Mouse (Mus musculus): Measurements from ENCODE around the gene Fxyd3. TPM values are rescaled to one million over a fixed set of nuclear protein-coding genes. Genes with fewer than 3 reads are reported as not detected.

Fxyd3 gene
- polyA plus RNA-seq, 1 experiment from 2014 or later = 8.0 TPM

DNA sequence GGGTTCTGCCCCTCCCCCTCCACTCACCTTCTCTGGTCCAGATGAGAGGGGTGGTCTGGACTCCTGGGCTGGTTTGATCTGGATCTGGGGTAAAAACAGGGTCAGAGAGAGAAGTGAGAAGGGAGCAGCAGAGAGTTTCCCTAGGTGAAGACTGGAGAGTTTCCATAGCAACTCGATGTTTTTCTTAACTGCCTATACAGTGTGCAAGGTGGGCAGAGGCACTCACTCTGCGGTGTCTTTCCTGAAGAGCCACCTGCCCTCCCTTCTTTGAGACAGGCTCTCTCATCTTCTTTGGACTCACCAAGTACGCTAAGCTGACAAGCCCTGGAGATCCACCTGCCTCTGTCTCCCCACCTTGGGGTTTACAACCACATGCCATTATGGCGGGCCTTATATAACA lies 37.5 kb downstream of the Fxyd3 start:
- H3K4me2 ChIP-seq (ENCODE audit: low read depth, low read length) = no peak overlapping the region
- H3K27me3 ChIP-seq (ENCODE audit: control insufficient read depth, insufficient read depth, low read length) = peaks cover 13% of the 10 kb centered on the region
- ATAC-seq (replicated peaks; ENCODE audit: extremely low read depth, insufficient read depth, low FRiP score) = no peak
- WGBS = 81% methylated on average over 4 of the region's 4 CpGs
- no peaks in the 10 kb centered on the region for H3K36me3 ChIP-seq (ENCODE audit: control insufficient read depth, insufficient read depth)
- H3K27ac ChIP-seq (ENCODE audit: low read length) = no peak overlapping the region
- no peaks in the 10 kb centered on the region for H3K9me3 ChIP-seq (replicated peaks; ENCODE audit: control insufficient read depth, low read length)
- no peak overlapping the region for H3K4me3 ChIP-seq (ENCODE audit: low read length)
- no peak overlapping the region for H3K9ac ChIP-seq (ENCODE audit: low read length)
- H3K4me1 ChIP-seq (ENCODE audit: control insufficient read depth, insufficient read depth, low read length) = peaks cover 11% of the 10 kb centered on the region

DNA sequence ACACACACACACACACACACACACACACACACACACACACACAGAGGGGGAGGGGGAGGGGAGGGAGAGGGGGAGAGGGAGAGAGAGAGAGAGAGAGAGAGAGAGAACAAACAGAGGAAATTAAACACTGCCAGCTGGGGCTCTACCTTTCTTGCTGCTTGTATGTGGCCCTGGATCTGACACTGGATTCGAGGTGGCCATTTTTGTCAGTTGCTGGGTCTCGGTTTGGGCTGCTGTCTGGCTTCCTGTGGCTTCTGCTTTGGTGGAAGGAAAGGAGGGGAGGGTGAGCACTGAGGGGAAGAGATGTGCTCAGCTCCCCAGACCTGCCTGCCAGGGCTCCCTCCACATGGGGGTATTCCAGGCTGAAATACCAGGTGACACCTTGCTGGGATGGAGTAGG lies 38.8 kb downstream of the Fxyd3 start:
- Histone ChIP-seq H3K4me1 (ENCODE audit: control insufficient read depth, insufficient read depth, low read length) (peaks cover 11% of the 10 kb centered on the region), H3K9me3 (replicated peaks; ENCODE audit: control insufficient read depth, low read length) (no peaks in the 10 kb centered on the region), H3K36me3 (ENCODE audit: control insufficient read depth, insufficient read depth) (no peaks in the 10 kb centered on the region), H3K9ac (ENCODE audit: low read length) (no peak overlapping the region), H3K4me3 (ENCODE audit: low read length) (no peak overlapping the region), H3K27ac (ENCODE audit: low read length) (no peak overlapping the region), H3K4me2 (ENCODE audit: low read depth, low read length) (no peak overlapping the region), H3K27me3 (ENCODE audit: control insufficient read depth, insufficient read depth, low read length) (peaks cover 9% of the 10 kb centered on the region)
- WGBS = 62% methylated on average over 2 of the region's 2 CpGs
- ATAC-seq (replicated peaks; ENCODE audit: extremely low read depth, insufficient read depth, low FRiP score) = no peak

DNA sequence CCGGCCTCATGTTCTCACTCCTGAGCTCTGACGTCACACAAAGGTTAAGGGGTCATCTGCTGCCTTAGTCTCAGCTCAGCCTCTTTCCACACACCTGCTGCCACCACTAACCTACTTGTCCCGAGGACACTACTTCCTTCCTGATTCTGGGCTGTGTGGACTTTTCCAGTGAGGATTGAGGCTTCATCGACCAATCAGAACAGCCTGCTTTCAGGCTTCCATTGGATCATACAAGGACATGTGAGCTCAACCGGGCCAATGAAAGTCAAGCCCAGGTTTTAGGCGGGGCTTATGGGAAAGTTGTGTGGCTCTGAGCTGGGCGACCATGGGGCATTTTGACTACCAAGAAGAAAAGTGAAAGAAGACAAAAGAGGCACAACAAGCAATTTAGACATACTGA lies 39.6 kb downstream of the Fxyd3 start:
- Histone ChIP-seq H3K9me3 (replicated peaks; ENCODE audit: control insufficient read depth, low read length) (no peaks in the 10 kb centered on the region), H3K4me2 (ENCODE audit: low read depth, low read length) (no peak overlapping the region), H3K27ac (ENCODE audit: low read length) (no peak overlapping the region), H3K27me3 (ENCODE audit: control insufficient read depth, insufficient read depth, low read length) (peaks cover 6% of the 10 kb centered on the region; the same call in 1 of the 2 replicates), H3K9ac (ENCODE audit: low read length) (no peak overlapping the region), H3K4me3 (ENCODE audit: low read length) (no peak overlapping the region), H3K36me3 (ENCODE audit: control insufficient read depth, insufficient read depth) (no peaks in the 10 kb centered on the region), H3K4me1 (ENCODE audit: control insufficient read depth, insufficient read depth, low read length) (peaks cover 5% of the 10 kb centered on the region)
- ATAC-seq (replicated peaks; ENCODE audit: extremely low read depth, insufficient read depth, low FRiP score) = no peak
- WGBS = 75% methylated on average over 7 of the region's 7 CpGs

DNA sequence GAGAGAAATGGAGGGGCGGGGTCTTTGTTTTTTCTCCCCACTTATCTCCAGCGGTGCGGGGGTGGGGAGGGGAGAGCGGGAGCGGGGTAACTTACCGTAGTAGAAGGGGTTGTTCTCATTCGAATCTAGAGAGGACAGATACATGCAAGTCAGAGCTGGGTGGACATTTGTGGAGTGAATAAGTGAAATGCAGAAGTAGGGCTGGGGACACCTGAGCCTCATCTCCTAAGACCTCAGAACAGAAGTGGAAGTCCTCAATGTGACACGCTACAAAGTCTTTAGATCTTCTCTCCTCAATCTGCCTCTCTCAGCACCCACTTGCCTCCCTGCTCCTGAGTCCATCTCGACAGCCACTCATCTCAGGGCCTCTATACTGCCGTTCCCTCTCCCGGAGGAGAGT lies 41.2 kb downstream of the Fxyd3 start:
- 67% methylated on average over 11 of the region's 11 CpGs for WGBS
- H3K9ac ChIP-seq (ENCODE audit: low read length) = no peak overlapping the region
- H3K27ac ChIP-seq (ENCODE audit: low read length) = no peak overlapping the region
- no peaks in the 10 kb centered on the region for H3K36me3 ChIP-seq (ENCODE audit: control insufficient read depth, insufficient read depth)
- H3K4me2 ChIP-seq (ENCODE audit: low read depth, low read length) = no peak overlapping the region
- no peaks in the 10 kb centered on the region; the same call in 1 of the 2 replicates for H3K4me1 ChIP-seq (ENCODE audit: control insufficient read depth, insufficient read depth, low read length)
- no peaks in the 10 kb centered on the region for H3K27me3 ChIP-seq (ENCODE audit: control insufficient read depth, insufficient read depth, low read length)
- H3K9me3 ChIP-seq (replicated peaks; ENCODE audit: control insufficient read depth, low read length) = no peaks in the 10 kb centered on the region
- no peak for ATAC-seq (replicated peaks; ENCODE audit: extremely low read depth, insufficient read depth, low FRiP score)
- H3K4me3 ChIP-seq (ENCODE audit: low read length) = no peak overlapping the region

DNA sequence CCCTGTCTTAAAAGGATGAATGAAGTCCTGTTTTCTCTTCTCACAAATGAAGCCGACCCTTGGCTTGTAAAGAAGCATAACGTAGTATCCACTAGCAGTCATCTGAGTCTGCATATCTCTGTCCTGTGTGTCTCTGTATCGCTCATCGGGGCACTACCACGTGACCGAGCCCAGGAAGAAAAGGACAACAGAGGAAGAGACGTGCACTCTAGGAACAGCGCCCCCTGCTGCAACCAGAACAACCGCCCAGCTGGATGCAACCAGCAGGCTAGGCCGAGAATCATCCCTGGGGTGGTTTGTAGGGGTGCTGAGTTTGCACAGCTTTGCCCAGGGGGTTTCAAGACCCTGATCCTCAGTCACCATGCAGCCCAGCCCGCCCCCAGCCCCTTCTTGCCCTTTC lies 41.7 kb downstream of the Fxyd3 start:
- no peak for ATAC-seq (replicated peaks; ENCODE audit: extremely low read depth, insufficient read depth, low FRiP score)
- Histone ChIP-seq H3K27me3 (ENCODE audit: control insufficient read depth, insufficient read depth, low read length) (no peaks in the 10 kb centered on the region), H3K4me3 (ENCODE audit: low read length) (no peak overlapping the region), H3K27ac (ENCODE audit: low read length) (no peak overlapping the region), H3K9me3 (replicated peaks; ENCODE audit: control insufficient read depth, low read length) (no peaks in the 10 kb centered on the region), H3K4me1 (ENCODE audit: control insufficient read depth, insufficient read depth, low read length) (no peaks in the 10 kb centered on the region; the same call in 1 of the 2 replicates), H3K36me3 (ENCODE audit: control insufficient read depth, insufficient read depth) (no peaks in the 10 kb centered on the region), H3K9ac (ENCODE audit: low read length) (no peak overlapping the region), H3K4me2 (ENCODE audit: low read depth, low read length) (no peak overlapping the region)
- WGBS = 59% methylated on average over 11 of the region's 11 CpGs

DNA sequence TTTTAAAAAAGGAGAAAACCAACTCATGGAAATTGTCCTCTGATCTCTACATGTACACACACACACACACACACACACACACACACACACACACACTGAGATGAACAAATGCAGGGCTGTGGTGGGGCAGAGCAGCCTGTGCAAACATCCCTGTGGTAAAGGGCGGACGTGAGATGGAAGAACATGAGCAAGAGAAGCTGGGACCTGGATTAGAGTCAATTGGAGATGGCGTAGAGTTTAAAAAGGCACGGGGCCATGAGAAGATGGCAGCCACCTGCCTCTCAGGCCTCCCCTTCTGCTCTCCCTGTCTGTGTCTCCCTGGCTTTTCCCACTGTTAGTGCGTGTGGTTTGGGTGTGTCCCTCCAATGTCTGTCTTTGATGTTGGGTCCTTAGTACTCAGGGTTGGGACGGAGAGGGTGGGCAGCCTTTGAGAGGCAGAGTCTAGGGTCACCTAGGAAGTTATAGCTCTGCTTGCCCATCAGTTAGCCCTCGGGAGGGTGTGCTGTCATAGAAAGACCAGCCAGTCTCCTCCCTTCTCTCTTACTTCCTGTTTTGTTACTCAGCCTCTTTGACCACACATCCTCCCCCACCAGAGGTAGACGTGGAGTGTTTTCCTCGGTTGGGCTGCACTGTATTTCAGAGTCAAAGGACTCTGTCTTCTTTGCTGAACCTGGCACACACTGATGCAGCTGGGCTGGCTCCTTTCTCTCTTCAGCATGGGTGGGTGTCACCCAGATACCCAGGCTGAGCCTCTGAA lies 42.9 kb downstream of the Fxyd3 start:
- H3K27ac ChIP-seq (ENCODE audit: low read length) = peak overlapping the region; percentile 36; the same call in 1 of the 2 replicates
- WGBS = 54% methylated on average over 9 of the region's 9 CpGs
- H3K4me2 ChIP-seq (ENCODE audit: low read depth, low read length) = no peak overlapping the region
- H3K4me3 ChIP-seq (ENCODE audit: low read length) = no peak overlapping the region
- H3K9me3 ChIP-seq (replicated peaks; ENCODE audit: control insufficient read depth, low read length) = no peaks in the 10 kb centered on the region
- peak; percentile 38 for ATAC-seq (replicated peaks; ENCODE audit: extremely low read depth, insufficient read depth, low FRiP score)
- no peak overlapping the region for H3K9ac ChIP-seq (ENCODE audit: low read length)
- no peaks in the 10 kb centered on the region; the same call in 1 of the 2 replicates for H3K4me1 ChIP-seq (ENCODE audit: control insufficient read depth, insufficient read depth, low read length)
- no peaks in the 10 kb centered on the region for H3K36me3 ChIP-seq (ENCODE audit: control insufficient read depth, insufficient read depth)
- H3K27me3 ChIP-seq (ENCODE audit: control insufficient read depth, insufficient read depth, low read length) = no peaks in the 10 kb centered on the region

DNA sequence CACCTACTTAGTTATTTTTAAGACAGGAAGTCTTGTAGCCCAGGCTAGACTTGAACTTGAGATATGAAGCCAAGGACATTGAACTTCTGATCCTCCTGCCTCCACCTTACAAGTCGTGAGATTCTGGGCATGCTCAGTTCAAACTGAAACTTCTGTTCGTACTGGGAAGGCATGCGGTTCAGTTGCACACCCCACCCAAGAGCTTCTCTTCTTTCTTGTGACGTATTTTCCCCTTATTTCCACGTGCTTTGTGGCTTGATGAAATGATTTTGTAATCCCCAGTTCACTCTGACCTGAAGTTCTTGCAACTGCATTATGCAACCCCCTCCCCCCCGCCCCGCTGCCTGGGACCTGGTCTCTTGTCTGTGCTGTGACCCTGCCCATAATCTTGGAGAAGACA lies 44.8 kb downstream of the Fxyd3 start:
- ATAC-seq (replicated peaks; ENCODE audit: extremely low read depth, insufficient read depth, low FRiP score) = no peak
- Histone ChIP-seq H3K4me1 (ENCODE audit: control insufficient read depth, insufficient read depth, low read length) (no peaks in the 10 kb centered on the region; the same call in 1 of the 2 replicates), H3K4me2 (ENCODE audit: low read depth, low read length) (no peak overlapping the region), H3K4me3 (ENCODE audit: low read length) (no peak overlapping the region), H3K27me3 (ENCODE audit: control insufficient read depth, insufficient read depth, low read length) (no peaks in the 10 kb centered on the region), H3K9me3 (replicated peaks; ENCODE audit: control insufficient read depth, low read length) (no peaks in the 10 kb centered on the region), H3K27ac (ENCODE audit: low read length) (no peak overlapping the region), H3K9ac (ENCODE audit: low read length) (no peak overlapping the region), H3K36me3 (ENCODE audit: control insufficient read depth, insufficient read depth) (no peaks in the 10 kb centered on the region)
- WGBS = 75% methylated on average over 7 of the region's 7 CpGs

DNA sequence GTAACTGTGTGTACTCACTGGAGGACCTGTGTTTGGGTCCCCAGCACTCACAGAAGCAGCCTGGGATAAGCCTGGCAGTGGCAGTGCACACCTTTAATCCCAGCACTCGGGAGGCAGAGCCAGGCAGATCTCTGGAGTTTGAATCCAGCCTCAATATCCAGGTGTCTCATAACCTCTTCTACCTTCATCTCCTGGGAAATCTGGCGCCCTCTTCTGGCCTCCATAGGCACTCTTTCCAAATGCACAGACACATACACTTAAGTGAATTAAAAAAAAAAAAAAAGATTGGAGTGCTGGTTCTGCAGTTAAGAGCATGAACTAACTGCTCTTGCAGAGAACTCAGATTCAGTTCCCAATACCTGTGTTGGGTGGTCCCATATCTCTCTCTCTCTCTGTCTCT lies 45.8 kb downstream of the Fxyd3 start:
- no peaks in the 10 kb centered on the region for H3K27me3 ChIP-seq (ENCODE audit: control insufficient read depth, insufficient read depth, low read length)
- no peaks in the 10 kb centered on the region for H3K9me3 ChIP-seq (replicated peaks; ENCODE audit: control insufficient read depth, low read length)
- no peak overlapping the region for H3K4me3 ChIP-seq (ENCODE audit: low read length)
- no peak overlapping the region for H3K9ac ChIP-seq (ENCODE audit: low read length)
- 63% methylated on average over 2 of the region's 2 CpGs for WGBS
- H3K27ac ChIP-seq (ENCODE audit: low read length) = no peak overlapping the region
- H3K4me2 ChIP-seq (ENCODE audit: low read depth, low read length) = no peak overlapping the region
- ATAC-seq (replicated peaks; ENCODE audit: extremely low read depth, insufficient read depth, low FRiP score) = no peak
- no peaks in the 10 kb centered on the region for H3K36me3 ChIP-seq (ENCODE audit: control insufficient read depth, insufficient read depth)
- H3K4me1 ChIP-seq (ENCODE audit: control insufficient read depth, insufficient read depth, low read length) = no peaks in the 10 kb centered on the region; the same call in 1 of the 2 replicates

DNA sequence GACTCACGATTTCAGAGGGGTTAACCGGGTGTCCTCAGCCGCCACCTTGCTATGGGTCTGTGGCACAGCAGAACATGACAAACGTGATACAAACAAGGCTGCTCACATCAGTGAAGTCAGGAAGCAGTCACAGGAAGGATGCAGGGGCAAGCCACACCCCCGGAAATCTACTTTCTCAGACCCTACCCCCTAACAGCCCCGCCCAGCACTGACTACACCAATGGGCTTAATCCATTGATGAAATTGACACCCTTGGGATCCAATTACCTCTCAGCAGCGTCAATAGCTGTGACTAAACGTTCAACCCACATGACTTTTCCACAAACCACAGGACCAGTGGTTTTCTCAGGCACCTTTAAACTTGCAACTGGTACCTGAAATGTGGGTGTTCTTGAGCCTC lies 47.9 kb downstream of the Fxyd3 start:
- Histone ChIP-seq H3K4me3 (ENCODE audit: low read length) (no peak overlapping the region), H3K27me3 (ENCODE audit: control insufficient read depth, insufficient read depth, low read length) (no peaks in the 10 kb centered on the region), H3K4me1 (ENCODE audit: control insufficient read depth, insufficient read depth, low read length) (no peaks in the 10 kb centered on the region), H3K9ac (ENCODE audit: low read length) (no peak overlapping the region), H3K4me2 (ENCODE audit: low read depth, low read length) (no peak overlapping the region), H3K9me3 (replicated peaks; ENCODE audit: control insufficient read depth, low read length) (no peaks in the 10 kb centered on the region), H3K27ac (ENCODE audit: low read length) (no peak overlapping the region), H3K36me3 (ENCODE audit: control insufficient read depth, insufficient read depth) (no peaks in the 10 kb centered on the region)
- 66% methylated on average over 8 of the region's 8 CpGs for WGBS
- ATAC-seq (replicated peaks; ENCODE audit: extremely low read depth, insufficient read depth, low FRiP score) = no peak
